Mouse (Mus musculus) liver, postnatal 0 days (tissue): ENCODE data around the gene Zc3h12a. TPM values are rescaled to one million over a fixed set of nuclear protein-coding genes. Genes with fewer than 3 reads are reported as not detected.

Experiments
- ATAC-seq: fragments of 200-750 bp; cut with Nextera tagmentation; 2 replicates; pipeline ENCODE4 v1.8.0; 2017; ENCODE audit warnings: mild to moderate bottlenecking, moderate library complexity
- DNase-seq: peaks from one replicate; pipeline ENCODE4 v3.0.0-alpha.2; 2016
- H3K27ac ChIP-seq: fragments of 300-500 bp; sonication (generic); 2 replicates; pipeline ENCODE4 v1.5.1; 2014; ENCODE audit warnings: antibody characterized with exemption, moderate library complexity, mild to moderate bottlenecking, low read depth
- H3K27me3 ChIP-seq: fragments of 300-500 bp; sonication (generic); 2 replicates; pipeline ENCODE4 v1.6.1; 2014; ENCODE audit warnings: low read length, control low read depth, mixed read lengths; ENCODE audit not compliant: insufficient read depth
- H3K36me3 ChIP-seq: fragments of 300-500 bp; sonication (generic); replicated peaks from 2 replicates; pipeline ENCODE4 v1.6.1; 2014; ENCODE audit warnings: mild to moderate bottlenecking, control low read depth, low read length, moderate library complexity, mixed read lengths; ENCODE audit not compliant: insufficient read depth
- H3K4me1 ChIP-seq: fragments of 300-500 bp; sonication (generic); 2 replicates; pipeline ENCODE4 v1.6.1; 2014; ENCODE audit warnings: antibody characterized with exemption, mild to moderate bottlenecking, control low read depth; ENCODE audit not compliant: insufficient read depth
- H3K4me2 ChIP-seq: fragments of 300-500 bp; sonication (generic); 2 replicates; pipeline ENCODE4 v1.6.1; 2014; ENCODE audit warnings: low read depth, mild to moderate bottlenecking, low read length, moderate library complexity, mixed read lengths
- H3K4me3 ChIP-seq: fragments of 300-500 bp; sonication (generic); 2 replicates; pipeline ENCODE4 v1.5.1; 2014; ENCODE audit warnings: low read depth, low read length
- H3K9ac ChIP-seq: fragments of 300-500 bp; sonication (generic); replicated peaks from 2 replicates; pipeline ENCODE4 v1.6.1; 2014; ENCODE audit warnings: mild to moderate bottlenecking, moderate library complexity
- H3K9me3 ChIP-seq: fragments of 300-500 bp; sonication (generic); 2 replicates; pipeline ENCODE4 v1.6.1; 2016; ENCODE audit warnings: mild to moderate bottlenecking, control low read depth, low read length, mixed read lengths
- CTCF ChIP-seq: sonication (generic); IDR thresholded peaks from 2 replicates; pipeline ENCODE4 v1.5.1; 2016; ENCODE audit warnings: antibody characterized with exemption, low read depth
- EP300 ChIP-seq: IDR thresholded peaks from 2 replicates; pipeline ENCODE4 v1.6.1; 2016; ENCODE audit warnings: antibody characterized with exemption, low read depth, mild to moderate bottlenecking
- WGBS: fragments of 180-500 bp; shearing (Covaris S2); extraction: QIAGEN DNeasy Blood & Tissue Kit; methylation state at CpG from one replicate; pipeline ENCODE4 v1.1.7; 2014; ENCODE audit not compliant: insufficient replicate concordance; 5-methylcytosine and 5-hydroxymethylcytosine counted together
- polyA plus RNA-seq: library from polyadenylated mRNA; unstranded; fragments of >200 nt; fragmentation: Nextera tagmentation; extraction: Ambion mirVana; gene quantifications from 2 replicates; pipeline ENCODE4 v1.2.1, GENCODE M21; 2015

The Zc3h12a gene
- polyA plus RNA-seq, 1 experiment from 2014 or later: 0.48 TPM

- Histone ChIP-seq H3K36me3 (no peaks in the 10 kb centered on the region), H3K4me2 (no peak overlapping the region), H3K4me3 (no peak overlapping the region), H3K27ac (no peak overlapping the region), H3K27me3 (no peaks in the 10 kb centered on the region), H3K9me3 (no peaks in the 10 kb centered on the region), H3K4me1 (peaks cover 3% of the 10 kb centered on the region; the same call in 1 of the 2 replicates), H3K9ac (no peak overlapping the region)
- TF ChIP-seq CTCF: no peak
- TF ChIP-seq EP300: no peak
- ATAC-seq (no peak), DNase-seq (no peak)
- 70% methylated on average over 12 of the region's 12 CpGs for WGBS
These were observed 8.8 kb upstream of the Zc3h12a start for GRCm38 (mm10) chr4:125136303-125136888.

- Histone ChIP-seq H3K4me2 (no peak overlapping the region), H3K4me3 (no peak overlapping the region), H3K9me3 (no peaks in the 10 kb centered on the region), H3K27me3 (no peaks in the 10 kb centered on the region), H3K4me1 (peaks cover 5% of the 10 kb centered on the region; the same call in 1 of the 2 replicates), H3K9ac (no peak overlapping the region), H3K36me3 (no peaks in the 10 kb centered on the region), H3K27ac (no peak overlapping the region)
- DNase-seq (no peak), ATAC-seq (no peak)
- WGBS: 70% methylated on average over 10 of the region's 10 CpGs
- TF ChIP-seq EP300: no peak
- TF ChIP-seq CTCF: no peak
These were observed 7.6 kb upstream of the Zc3h12a start for GRCm38 (mm10) chr4:125135076-125135855.

GRCm38 (mm10) chr4:125134631-125135030 lies 7.0 kb upstream of the Zc3h12a start:
- H3K9ac ChIP-seq: no peak overlapping the region
- H3K9me3 ChIP-seq: no peaks in the 10 kb centered on the region
- H3K27me3 ChIP-seq: no peaks in the 10 kb centered on the region
- TF ChIP-seq EP300 (no peak), CTCF (no peak)
- 62% methylated on average over 5 of the region's 5 CpGs for WGBS
- H3K4me2 ChIP-seq: no peak overlapping the region
- H3K4me3 ChIP-seq: no peak overlapping the region
- no peak for DNase-seq
- no peak for ATAC-seq
- H3K27ac ChIP-seq: no peak overlapping the region
- peaks cover 5% of the 10 kb centered on the region; the same call in 1 of the 2 replicates for H3K4me1 ChIP-seq
- H3K36me3 ChIP-seq: no peaks in the 10 kb centered on the region

GRCm38 (mm10) chr4:125134192-125134591 lies 6.6 kb upstream of the Zc3h12a start:
- H3K9ac ChIP-seq: no peak overlapping the region
- no peak overlapping the region for H3K27ac ChIP-seq
- H3K4me2 ChIP-seq: no peak overlapping the region
- WGBS: 75% methylated on average over 4 of the region's 4 CpGs
- ATAC-seq: no peak
- DNase-seq: no peak
- H3K4me1 ChIP-seq: peaks cover 5% of the 10 kb centered on the region; the same call in 1 of the 2 replicates
- TF ChIP-seq CTCF (no peak), EP300 (no peak)
- H3K9me3 ChIP-seq: no peaks in the 10 kb centered on the region
- no peaks in the 10 kb centered on the region for H3K27me3 ChIP-seq
- H3K36me3 ChIP-seq: no peaks in the 10 kb centered on the region
- no peak overlapping the region for H3K4me3 ChIP-seq

- no peak overlapping the region for H3K4me2 ChIP-seq
- no peak overlapping the region for H3K4me3 ChIP-seq
- no peak overlapping the region for H3K9ac ChIP-seq
- peaks cover 14% of the 10 kb centered on the region for H3K4me1 ChIP-seq
- WGBS: 29% methylated on average over 5 of the region's 5 CpGs
- no peak overlapping the region for H3K27ac ChIP-seq
- no peaks in the 10 kb centered on the region for H3K9me3 ChIP-seq
- H3K36me3 ChIP-seq: no peaks in the 10 kb centered on the region
- TF ChIP-seq CTCF: peak; percentile 86
- TF ChIP-seq EP300: no peak
- ATAC-seq (no peak), DNase-seq (peak; percentile 80)
- no peaks in the 10 kb centered on the region for H3K27me3 ChIP-seq
These were observed 4.8 kb upstream of the Zc3h12a start for GRCm38 (mm10) chr4:125132394-125132793.

GRCm38 (mm10) chr4:125131493-125131892 lies 3.9 kb upstream of the Zc3h12a start:
- Histone ChIP-seq H3K36me3 (no peaks in the 10 kb centered on the region), H3K9me3 (no peaks in the 10 kb centered on the region), H3K4me2 (no peak overlapping the region), H3K27me3 (no peaks in the 10 kb centered on the region), H3K4me1 (peaks cover 23% of the 10 kb centered on the region), H3K27ac (no peak overlapping the region), H3K4me3 (no peak overlapping the region), H3K9ac (no peak overlapping the region)
- 26% methylated on average over 4 of the region's 4 CpGs for WGBS
- DNase-seq (no peak), ATAC-seq (no peak)
- TF ChIP-seq CTCF: no peak
- TF ChIP-seq EP300: no peak
